Mouse (Mus musculus): ENCODE measurements around the gene Tmem131.

Tmem131 gene

DNA sequence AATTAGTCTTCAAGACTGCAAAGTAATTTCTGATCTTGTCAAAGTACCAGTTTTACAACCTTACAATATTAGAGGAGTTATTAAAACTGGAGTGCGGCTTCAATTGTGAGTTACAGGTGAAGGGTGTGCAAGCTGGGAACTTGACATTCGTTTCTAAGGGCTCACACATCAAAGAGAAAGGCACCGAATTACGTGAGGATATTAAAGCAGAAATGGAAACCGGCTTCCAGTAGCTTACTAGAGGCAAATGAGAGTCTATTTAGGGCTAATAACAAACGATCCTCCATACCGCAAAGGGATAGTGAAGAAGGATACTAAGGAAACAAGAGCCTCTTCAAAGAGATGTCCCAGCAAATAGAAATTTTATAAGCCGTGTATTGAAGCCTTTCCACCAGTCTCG lies 5.1 kb downstream of the Tmem131 start:
- DNase-seq = no peak

DNA sequence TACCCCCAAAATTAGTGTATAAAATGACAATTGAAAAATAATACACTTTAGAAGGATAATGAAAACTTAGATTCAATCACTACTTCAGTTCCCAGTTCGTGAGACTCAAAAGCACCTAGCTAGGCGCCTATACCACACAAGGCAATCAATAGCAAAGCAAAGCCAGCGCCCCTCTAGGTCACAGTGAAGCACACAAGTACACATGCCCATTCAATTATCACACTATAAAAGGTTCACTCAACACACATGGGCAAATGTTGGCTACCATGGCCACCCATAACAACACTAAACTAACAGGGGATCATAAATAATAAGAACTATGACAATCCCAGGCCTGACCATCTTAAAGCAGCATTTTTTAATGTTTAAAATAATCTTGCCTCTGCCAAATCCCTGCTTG lies 5.8 kb downstream of the Tmem131 start:
- no peak for DNase-seq

DNA sequence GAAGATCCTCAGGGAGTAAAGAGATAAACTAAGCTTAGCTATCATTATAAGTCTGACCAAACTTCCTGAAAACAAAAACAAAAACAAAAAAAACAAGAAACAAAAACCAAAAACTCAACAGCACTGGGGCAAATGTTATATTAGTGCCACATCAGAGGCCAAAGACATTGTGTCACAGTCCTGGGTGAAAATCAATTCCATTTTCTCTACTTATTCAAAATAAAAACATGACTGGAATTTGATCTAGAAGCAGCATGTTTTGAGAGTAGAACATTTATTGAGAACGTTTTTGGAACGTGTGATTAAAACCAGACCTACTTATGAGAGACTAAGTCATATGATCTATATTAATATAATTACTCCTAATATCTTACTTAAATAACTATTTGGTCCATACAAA lies 6.5 kb downstream of the Tmem131 start:
- DNase-seq = no peak

DNA sequence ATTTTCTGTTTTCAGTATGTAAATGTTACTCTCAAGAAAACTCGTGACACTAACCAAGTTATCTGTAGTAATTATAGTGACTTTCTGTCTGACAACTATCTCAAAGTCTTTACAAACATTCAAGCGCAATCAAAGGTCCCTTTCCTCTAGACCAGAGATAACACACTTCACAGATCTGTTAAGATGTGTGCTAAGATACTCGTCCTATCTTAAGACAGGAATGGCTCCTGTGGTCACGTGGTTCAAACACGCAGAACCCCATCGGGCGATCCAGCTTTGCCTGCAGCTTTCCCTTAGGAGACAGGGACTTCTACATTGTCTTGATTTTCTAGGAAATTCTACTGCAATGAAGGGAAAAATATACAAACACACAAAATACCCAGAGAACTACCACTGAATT lies 6.9 kb downstream of the Tmem131 start:
- DNase-seq = no peak

DNA sequence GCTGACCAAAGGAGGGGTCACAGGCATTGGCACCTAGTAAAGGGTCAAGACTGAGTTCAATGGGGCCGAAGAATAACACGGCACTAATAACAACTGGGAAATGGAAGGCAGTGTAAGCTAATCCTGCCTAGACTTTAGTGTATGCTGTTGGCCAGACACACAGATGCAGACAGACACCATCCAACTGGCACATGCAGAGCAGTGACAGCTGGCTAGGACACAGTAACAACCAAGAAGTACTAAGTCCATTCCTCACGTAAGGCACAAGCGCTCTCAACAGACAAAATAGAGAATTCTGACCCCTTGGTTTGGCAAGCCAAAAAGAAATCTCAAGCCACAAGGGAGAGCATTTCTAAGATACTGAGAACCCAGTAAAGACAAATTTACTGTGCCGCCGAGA lies 8.7 kb downstream of the Tmem131 start:
- no peak for DNase-seq

DNA sequence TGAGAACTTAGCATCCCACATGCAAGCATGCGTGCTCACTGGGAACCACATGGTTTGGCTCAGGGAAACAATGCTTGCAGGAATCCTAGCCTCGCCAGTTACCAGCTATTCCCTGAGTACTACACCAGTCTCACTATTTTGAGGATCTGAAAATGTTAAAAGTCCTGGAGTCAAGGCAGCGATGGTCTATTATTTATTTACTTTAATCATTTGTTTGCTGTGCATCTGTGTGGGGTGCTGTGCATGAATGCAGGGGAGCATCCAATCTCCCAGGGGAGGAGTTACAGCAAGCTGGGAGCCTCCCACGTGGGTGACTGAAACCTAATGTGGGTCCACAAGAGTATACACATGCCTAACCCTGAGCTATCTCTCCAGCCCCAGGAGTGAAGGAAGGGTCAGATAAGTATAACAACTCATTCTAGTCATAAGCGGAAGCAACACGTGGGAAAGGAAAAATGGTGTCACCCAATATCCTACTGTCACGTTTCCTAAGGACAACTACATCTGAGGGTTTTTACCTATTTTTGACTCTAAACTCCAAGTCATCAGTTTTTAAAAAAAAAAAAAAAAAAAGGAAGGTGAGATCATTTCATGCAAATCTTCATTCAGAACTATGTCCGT lies 9.4 kb downstream of the Tmem131 start:
- no peak for DNase-seq

DNA sequence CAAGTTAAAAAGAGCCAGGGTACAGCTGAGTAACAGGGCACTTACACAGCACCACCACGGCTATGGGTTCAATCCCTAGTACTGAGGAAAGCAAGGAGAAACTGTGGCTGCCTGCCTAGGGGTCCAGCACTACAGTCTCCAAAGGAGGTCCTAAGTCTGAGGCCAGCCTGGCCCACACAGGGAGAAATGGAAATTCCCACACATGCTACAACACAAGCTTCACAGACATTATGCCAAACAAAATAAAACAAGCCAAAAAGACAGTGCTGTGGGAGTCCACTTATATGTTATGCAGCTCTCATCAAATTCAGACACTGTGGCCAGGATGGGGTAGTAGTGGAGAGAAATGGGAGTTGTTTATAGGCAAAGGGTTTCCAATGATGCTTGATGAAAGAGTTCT lies 11.2 kb downstream of the Tmem131 start:
- no peak for DNase-seq

DNA sequence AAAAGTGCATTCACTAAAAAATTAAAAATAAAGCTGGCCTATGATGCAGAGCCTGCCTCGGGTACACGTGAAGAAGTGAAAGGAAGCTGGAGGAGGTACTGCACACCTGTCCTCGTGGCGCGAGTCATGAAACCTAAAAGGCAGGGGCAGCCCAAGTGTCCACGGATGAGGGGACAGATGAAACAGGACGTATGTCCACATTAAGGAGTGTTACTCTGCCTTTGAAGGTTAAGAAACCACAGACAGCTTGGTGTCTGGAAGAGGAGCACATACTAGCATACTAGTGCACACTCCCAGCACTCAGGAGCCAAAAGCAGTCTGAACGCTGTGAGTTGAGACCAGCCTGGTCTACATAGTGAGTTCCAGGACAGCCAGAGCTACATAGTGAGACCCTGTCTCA lies 12.6 kb downstream of the Tmem131 start:
- DNase-seq = no peak

DNA sequence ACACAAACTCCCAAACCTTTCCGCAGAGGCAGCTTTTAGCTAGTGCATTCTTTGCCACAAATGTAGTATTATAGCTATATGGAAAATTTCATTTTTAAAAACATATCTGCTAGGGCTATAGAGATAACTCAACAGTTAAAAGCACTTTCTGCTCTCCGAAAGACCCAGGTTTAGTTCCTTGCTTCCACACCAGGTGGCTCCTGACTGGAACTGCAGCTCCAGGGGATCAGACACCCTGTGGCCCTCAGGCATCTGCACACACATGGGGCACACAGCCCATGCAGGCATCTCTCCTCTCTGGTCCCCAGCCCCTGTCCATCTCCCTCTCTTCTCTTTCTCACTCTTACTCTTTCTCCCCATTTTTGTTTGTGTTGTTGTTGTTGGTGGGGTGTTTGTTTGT lies 13.5 kb downstream of the Tmem131 start:
- DNase-seq = no peak

DNA sequence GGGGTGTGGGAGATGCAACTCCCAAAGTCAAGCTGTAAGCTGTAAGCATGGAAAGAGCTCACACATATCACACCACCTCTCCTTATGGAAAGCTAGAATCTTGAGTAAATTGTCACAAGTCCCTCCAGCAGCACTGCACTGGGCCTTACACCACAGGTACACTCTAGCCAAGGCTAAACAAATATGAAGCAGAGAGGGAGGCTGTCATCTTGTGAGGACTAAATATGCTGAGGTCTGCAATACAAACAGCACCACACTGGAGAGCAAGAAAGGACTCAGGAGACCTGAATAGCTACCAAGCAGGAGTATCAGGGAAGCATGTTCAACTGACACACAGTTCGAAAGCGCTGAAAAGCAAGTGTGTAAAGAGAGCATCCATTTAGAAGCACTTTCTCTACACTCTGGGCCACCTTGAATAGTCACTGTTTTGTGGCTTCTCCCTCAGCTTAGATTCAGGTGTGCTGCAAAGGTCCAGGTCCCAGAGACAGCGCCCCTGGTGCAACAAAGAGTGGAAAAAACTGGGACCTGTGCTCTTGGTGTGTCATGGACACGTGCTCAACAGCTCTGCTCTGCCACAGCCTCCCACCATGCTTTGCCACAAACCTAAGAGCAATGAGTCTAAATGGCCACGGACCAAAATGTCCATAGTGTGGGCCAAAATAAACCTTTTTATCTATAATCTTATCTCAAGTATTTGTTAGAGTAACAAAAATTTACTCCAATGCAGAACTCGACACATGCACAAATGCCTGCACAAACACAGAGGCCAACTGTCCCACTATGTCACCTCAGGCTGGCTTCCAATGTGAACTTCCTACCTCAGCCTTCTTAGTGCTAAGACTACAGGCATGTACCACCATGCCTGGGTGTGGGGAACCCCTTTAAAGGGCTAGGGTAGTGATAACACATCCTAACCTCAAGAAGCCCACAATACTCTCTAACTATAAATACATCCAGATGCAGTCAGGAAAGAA lies 14.8 kb downstream of the Tmem131 start:
- no peak for DNase-seq

DNA sequence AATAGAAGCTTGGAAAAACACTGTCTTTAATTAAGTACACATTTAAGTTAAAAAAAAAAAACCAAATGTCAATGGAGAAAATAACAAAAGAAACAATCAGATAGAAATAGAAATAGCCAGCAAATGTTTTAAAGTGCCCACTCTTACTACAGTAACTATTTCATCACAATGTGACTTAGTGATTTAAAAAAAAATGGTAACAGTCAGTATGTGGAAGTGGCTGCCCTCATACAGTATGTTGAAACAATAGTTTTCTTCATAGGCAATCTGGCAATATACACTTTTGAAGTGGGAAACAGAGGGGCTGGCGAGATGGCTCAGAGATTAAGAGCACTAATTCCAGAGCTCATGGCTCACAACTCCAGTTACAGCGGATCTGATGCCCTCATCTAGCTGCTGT lies 15.9 kb downstream of the Tmem131 start:
- no peak for DNase-seq

DNA sequence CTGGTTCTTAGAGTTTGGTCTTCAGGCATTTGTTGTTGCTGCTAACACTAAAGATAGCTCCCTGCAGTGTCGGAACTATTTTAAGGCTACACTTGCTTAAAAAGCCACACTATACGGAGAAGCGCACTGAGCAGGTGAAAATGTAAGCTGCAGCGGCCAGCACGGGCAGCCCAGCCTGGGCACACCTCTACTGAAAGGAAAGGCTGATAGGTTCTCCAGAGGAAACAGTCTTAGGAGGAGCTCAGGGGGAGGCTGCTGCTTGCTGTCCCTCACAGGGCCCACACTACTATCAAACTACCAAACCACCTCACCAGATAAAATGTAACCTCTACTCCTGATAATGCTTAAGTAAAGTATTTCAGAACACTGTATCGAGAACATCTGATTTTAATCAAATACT lies 16.7 kb downstream of the Tmem131 start:
- DNase-seq = no peak

DNA sequence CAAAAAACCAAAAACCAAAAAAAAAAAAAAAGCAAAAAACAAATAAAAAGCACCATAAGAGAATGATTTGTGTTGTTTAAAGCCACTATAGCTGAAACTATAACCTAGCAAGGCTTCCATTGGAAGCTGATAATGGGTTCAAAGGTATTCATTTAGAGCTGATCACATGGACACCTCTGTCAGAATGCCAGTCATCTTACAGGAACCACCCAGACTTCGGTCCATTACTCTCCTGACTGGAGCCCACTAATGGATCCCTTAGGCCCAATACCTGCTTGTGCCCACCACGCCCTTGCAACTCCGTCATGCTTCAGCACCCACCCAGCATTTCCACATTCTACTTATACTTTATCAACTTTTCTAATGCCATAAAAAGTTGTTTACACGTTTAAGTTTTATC lies 17.2 kb downstream of the Tmem131 start:
- no peak for DNase-seq

DNA sequence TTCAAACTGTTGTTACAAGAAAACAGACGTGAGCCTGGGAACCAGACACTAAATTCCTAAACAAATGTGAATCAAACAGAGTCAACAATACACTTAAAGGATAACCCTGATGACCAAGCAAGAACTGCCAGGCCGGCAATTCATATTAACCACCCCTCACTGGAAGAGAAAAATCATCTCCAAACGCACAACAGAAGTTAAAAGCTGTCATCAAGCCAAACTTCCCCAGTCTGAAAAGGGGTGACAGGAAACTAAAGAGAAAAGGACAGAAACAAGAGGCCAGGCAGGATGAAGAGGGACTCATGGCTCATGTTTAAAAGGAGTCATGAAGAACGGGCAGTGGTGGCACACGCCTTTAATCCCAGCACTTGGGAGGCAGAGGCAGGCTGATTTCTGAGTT lies 17.7 kb downstream of the Tmem131 start:
- DNase-seq = no peak

DNA sequence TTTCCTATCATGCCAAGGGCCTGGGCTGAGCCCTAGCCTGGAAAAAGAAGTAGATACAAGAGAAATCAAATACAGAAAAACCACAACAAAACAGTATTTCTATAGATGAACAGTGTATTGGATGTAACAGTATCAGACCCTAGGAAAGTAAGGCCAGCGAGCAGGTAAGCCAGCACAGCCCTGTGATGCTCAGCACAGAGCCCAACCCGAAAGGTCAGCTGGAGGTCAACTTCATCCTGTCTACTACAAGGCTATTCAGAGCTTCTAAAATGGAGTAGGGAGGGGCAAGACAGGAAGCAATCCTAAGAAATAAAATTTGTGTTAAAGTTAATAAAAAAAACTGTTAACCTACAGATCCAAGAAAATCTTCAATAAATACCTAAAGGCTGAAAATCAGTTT lies 18.6 kb downstream of the Tmem131 start:
- DNase-seq = no peak

DNA sequence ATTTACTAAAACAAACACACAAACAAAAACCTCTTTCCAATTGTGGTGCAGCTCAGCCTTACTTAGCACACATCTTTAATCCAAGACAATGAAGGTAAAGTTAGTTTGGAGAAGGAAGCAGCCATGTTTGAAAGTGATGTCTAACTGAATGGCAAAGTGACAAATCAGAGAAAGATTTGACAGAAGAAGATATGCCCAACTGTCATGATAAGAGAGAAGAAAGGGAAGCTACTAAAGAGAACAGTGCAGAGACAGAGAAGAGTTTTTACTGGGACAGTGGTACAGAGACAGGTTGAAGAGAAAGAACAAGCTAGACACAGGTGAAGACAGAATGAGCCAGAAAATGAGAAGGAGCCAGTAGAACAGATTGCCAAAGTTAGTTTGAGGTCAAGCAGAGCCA lies 19.6 kb downstream of the Tmem131 start:
- DNase-seq = no peak

DNA sequence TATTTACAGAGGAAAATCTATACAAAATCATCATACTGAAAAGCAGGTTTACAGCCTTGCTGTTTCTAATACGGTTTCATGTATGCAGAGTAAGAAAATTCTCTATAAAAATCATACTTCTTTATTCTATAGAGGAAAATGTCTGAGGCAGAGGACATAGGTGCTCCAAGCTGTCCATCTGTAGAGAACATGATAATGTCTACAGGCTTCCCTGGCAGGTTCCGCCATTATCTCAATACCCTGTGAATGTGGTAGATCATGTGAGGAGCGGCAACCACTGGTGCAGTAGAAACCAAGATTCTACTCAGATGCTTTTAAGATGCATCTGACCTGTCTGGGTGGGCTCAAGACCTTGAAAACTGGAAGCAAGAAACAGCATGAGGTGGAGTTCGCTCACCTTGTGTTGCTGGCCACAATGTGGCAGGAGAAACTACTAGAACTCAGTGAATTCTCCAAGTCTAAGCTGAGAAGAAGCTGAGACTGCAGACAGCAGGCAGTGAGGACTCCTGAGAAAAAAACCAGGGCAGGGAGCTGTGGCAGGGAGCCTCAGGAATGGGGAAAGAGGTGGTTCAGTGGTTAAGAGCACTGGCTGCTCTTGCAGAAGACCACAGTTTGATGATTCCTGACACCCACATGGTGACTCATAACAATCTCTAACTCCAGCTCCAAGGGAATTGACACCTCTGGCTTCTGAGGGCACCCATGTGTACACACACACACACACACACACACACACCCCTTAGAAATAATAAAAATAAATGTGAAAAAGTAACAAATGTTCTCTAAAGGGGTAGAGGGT lies 20.6 kb downstream of the Tmem131 start:
- no peak for DNase-seq

DNA sequence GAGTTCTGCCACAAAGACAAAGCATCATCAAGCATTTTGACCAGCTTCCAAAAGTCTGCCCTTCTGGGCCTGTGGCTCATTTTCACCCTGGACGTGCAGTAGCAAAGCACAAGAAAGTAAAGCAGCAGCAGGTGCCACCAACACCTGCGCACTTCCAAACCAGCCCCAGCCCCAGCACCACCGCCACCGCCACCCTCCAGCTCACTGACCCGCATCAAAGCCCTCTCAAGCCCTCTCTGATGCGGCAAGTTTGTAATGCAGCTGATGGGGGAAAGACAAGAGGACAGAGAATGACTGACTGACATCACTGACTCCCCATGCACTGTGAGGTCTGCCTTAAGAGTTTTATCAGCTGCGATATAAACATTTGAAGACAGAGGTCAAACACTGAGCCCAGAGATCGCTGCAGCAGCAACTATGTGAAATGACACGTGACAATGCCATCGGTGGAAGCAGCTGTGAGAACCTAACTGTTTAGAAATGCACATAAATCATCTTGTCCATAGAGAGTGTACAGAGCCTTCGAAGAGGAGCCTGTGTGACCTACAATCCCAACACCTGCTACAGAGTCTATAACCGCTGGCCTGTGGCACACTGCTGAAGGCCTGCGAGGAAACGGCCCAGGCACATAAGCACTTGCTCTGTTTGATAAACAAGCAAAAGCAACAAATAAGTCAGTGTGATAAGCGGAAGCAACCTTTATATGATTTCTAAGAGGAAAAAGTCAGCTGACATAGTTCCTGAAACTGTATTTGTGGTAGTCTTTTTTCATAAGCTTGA lies 21.7 kb downstream of the Tmem131 start:
- no peak for DNase-seq

DNA sequence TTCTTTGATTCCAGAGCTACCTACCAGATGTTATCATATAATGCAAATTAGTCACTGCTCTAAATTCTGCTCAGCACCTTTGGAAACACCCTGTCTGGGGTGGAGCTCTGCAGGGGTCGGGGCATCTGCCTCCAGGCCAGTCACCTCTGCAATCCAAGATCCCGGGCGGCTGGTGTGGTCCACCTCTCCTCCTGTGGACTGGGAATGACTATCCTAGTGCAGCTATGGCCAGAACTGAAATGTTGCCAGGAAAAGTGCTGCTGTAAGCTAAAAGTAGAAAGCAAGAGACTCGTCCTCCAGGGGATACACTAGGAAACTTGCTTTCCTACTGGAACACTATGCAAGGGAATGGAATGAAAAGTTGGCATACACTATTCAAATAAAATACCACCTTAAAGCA lies 22.7 kb downstream of the Tmem131 start:
- peak; percentile 56 to 62 for DNase-seq

DNA sequence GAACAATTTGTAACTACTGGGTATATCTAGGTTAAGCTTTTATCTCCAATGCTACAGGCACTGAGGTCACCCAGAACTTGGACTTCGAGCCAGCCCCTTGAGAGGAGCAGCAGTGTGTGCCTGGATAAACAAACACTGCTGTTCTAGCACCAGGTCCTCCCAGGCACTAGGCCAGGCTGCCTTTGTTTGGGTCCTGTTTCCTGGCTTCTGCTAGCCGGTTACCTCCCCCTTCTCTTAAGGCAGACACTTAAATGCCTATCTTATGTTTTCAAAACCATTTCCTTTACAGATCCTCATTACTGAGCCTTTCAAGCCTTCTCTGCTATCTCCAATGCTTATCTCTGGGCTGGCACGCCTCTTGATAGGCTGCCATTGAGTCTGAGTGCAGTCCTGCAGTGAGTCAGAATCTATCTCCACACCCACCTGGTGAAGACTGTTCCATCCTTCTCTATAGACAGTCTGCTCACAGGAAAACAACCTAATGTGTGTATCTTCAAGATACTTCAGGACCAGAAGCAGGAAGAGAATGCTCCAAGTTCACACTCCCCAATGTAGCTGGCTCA lies 23.2 kb downstream of the Tmem131 start:
- DNase-seq = peak; percentile 43 to 53

DNA sequence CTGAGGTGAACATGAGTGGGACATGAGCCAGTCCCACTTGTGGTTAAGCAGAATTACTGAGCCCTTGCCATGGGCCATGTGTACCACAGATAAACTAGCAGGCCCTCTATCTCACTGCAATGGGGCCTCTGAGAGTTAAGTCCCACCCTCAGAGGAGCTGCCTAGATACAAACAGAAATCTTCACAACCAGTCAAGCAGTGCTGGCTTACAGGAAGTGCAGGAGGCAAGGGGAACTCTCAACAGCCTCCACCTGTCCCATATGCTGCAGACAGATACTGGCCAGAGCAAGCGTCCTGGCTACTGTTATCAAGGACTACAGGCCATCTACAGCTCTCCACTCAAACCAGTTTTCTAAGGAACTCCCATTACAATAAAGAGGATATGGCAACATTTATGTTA lies 23.7 kb downstream of the Tmem131 start:
- no peak for DNase-seq

DNA sequence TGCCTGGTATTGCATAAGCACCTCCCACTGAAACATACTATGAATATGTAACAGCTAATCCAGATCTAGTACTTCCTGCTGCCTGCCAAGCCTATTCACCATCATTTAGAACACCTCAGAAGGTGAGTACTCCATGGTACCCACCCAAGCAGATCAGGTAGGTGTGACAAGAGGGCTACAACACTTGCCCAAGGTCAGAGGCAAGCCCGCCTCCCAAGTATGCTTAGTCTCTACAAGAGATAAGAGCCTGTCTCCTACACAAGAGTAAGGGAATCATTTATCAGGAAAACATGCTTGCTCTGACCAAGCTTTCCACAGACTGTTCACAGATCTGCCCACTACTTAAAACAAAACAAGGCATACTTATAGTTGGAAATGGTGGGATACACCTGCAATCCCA lies 26.0 kb downstream of the Tmem131 start:
- no peak for DNase-seq

DNA sequence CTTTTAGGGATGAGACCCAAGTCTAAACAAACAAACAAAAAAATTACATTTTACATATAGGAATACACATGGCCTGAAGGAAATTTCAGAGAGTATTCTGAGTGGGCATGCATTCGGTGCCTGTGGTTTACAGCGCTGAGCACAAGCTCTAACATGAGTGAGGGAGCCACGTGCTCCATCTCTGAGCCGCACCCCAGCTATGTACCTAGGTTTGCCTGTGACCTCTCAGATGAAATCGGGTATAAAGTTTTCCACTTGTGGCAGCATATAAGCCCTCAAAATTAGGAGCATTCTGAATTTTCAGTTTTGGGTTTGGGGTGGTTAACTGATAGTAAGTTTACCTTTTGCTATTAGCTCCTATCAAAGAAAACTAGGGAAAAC lies 28.3 kb downstream of the Tmem131 start:
- DNase-seq = no peak

All from kidney, adult 8-10 months (tissue).